Mouse (Mus musculus) heart, adult 2 months (tissue): ENCODE results near the gene Fam173a. TPM values are rescaled to one million over a fixed set of nuclear protein-coding genes. Genes with fewer than 3 reads are reported as not detected.

Experiments used
- DNase-seq, 2 experiments: peaks; one replicate each; pipeline ENCODE4 v3.0.0; 2021
- H3K27ac ChIP-seq: fragments of 200-600 bp; 2 replicates; pipeline ENCODE4 v1.8.1; 2022
- H3K27me3 ChIP-seq: fragments of 200-500 bp; 2 replicates; pipeline ENCODE4 v1.6.1; 2012; ENCODE audit warnings: mild to moderate bottlenecking, low read length, inconsistent platforms, mixed read lengths; ENCODE audit not compliant: control insufficient read depth, insufficient read depth
- H3K36me3 ChIP-seq: fragments of 200-500 bp; 2 replicates; pipeline ENCODE4 v1.6.1; 2012; ENCODE audit warnings: low read length, inconsistent platforms; ENCODE audit not compliant: control insufficient read depth, insufficient read depth
- H3K4me1 ChIP-seq: fragments of 200-500 bp; 2 replicates; pipeline ENCODE4 v1.6.1; 2011; ENCODE audit warnings: low read length; ENCODE audit not compliant: control insufficient read depth, insufficient read depth
- H3K4me3 ChIP-seq: fragments of 200-600 bp; 2 replicates; pipeline ENCODE4 v1.8.1; 2022
- H3K79me2 ChIP-seq: fragments of 200-500 bp; replicated peaks from 2 replicates; pipeline ENCODE4 v1.6.1; 2012; ENCODE audit warnings: mild to moderate bottlenecking, inconsistent platforms, low read length, moderate library complexity, mixed read lengths; ENCODE audit not compliant: control insufficient read depth, insufficient read depth
- H3K9ac ChIP-seq: fragments of 200-500 bp; 2 replicates; pipeline ENCODE4 v1.6.1; 2012; ENCODE audit warnings: low read depth, mild to moderate bottlenecking, control low read depth, inconsistent platforms, low read length, mixed read lengths
- CTCF ChIP-seq: fragments of 200-600 bp; IDR thresholded peaks from 2 replicates; pipeline ENCODE4 v1.8.1; 2022; ENCODE audit warnings: antibody characterized with exemption, mild to moderate bottlenecking, moderate library complexity
- EP300 ChIP-seq: fragments of 200-500 bp; IDR thresholded peaks from 2 replicates; pipeline ENCODE4 v1.6.1; 2011; ENCODE audit warnings: low read depth, low read length, control low read depth; ENCODE audit not compliant: insufficient read depth
- POLR2A ChIP-seq: fragments of 200-500 bp; IDR thresholded peaks from 2 replicates; pipeline ENCODE4 v1.6.1; 2011; ENCODE audit warnings: mild to moderate bottlenecking, low read depth, low read length, control low read depth; ENCODE audit not compliant: insufficient read depth
- WGBS: fragments of 180-500 bp; shearing (Covaris S2); methylation state at CpG from one replicate; pipeline ENCODE4 v1.1.7; 2018; 5-methylcytosine and 5-hydroxymethylcytosine counted together
- intact Hi-C: fragments of 180-260 bp; cut with DNase I; formaldehyde crosslinking; loops from one replicate; pipeline ENCODE4 v1.15.1; 2025
- polyA plus RNA-seq: library from polyadenylated mRNA; depleted of rRNA; stranded (reverse); fragments of >200 nt; gene quantifications from 2 replicates; pipeline ENCODE4 v1.2.3, GENCODE M21; 2012
- total RNA-seq, 2 experiments: library from RNA; stranded (reverse); gene quantifications; 2 replicates each; pipeline ENCODE4 v1.2.3; 2021

Gene Fam173a
- total and polyA plus RNA-seq, 3 experiments, result 30.8 to 63.6 (median 38.3) TPM

DNA sequence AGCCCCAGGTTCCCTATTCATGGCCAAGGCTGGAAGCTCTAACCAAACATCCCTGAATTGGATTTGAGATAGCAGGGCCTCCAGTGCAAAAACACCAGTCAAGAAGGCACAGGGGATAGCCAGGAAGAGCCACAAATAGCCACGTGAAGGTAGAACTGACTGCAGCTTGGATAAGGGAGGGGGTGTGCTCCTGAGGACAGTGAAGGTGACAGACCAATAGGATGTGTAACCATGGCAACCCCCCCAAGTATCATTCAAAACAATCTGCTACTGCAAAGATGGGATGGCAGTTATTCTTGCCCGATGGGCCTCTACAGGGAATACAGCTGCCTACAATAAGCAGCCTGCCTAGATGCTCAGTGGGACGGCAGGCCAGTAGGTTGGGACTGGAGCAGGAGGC is 44.8 kb upstream of the Fam173a start:
- TF ChIP-seq POLR2A (no peak), CTCF (no peak), EP300 (no peak)
- no peak for DNase-seq
- H3K36me3 ChIP-seq, result no peaks in the 10 kb centered on the region

DNA sequence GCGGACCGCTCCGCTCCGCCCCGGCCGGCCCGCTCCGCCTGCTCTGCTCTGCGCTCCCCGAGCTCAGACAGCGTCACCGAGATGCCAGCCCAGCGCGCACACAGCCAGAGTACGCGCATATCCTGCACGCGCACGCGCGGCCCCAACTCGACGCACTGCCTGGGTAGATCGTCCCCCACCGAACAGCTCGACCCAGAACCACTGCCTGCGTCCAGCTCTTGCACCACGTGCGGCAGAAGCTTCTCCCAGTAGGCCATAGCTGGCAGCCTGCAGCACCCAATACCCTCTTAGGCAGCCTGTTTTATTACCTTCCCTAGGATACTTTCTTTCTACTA is 44.3 kb upstream of the Fam173a start, which contains the start of gene Rhbdl1:
TSS of gene Rhbdl1 (minus strand) at position 220 of the 335 bp plus-strand sequence.
- Histone ChIP-seq H3K9ac (peak within 1 kb of the TSS; percentile 59), H3K36me3 (no peaks in the 10 kb centered on the region)
- 5% methylated on average over 29 of the region's 29 CpGs for WGBS

More for the DNA sequence above, 44.8 kb upstream of the Fam173a start:
- Histone ChIP-seq H3K79me2 (peaks cover 2% of the 10 kb centered on the region), H3K4me3 (no peak overlapping the region), H3K4me1 (peaks cover 18% of the 10 kb centered on the region), H3K27me3 (no peaks in the 10 kb centered on the region), H3K9ac (no peak overlapping the region), H3K27ac (peak overlapping the region; percentile 73)
- intact Hi-C loops, result no loop called here
- WGBS, result 39% methylated on average over 3 of the region's 3 CpGs

DNA sequence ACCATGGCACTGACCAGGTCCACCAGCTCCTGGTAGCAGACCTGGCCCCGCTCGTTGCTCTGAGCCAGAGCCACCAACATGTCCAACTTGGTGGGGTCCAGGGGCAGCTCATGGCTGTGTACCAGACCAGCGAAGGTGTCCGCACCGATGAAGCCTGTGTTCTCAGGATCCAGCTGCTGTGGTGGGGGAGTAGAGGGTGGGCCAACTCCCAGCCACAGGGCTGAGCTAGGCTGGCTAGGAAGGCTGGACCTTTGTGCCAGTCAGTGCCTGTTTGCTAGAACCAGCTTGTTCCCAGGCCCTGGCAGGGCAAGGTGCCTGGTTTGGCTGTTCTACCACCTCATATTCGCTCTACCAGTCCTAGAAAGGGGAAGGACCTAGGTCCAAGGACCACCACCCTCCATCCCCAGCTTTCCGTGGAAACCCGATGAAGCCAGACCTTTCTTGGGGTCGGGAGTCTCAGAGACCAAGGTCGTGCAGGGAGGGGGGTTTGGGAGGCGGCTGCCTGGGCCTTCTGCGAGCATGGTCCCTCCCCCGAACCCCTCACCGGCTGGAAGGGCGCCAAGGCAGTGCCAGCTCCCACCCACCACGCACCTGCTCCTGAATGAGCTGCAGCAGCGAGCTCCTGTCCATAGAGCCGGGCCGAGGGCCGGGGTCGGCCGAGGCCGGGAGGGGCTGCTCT is 43.8 kb upstream of the Fam173a start:
- Histone ChIP-seq H3K27ac (peak overlapping the region; percentile 73), H3K4me1 (peaks cover 23% of the 10 kb centered on the region), H3K79me2 (peaks cover 2% of the 10 kb centered on the region), H3K4me3 (peak overlapping the region; percentile 40), H3K36me3 (no peaks in the 10 kb centered on the region; the same call in 1 of the 2 replicates), H3K27me3 (no peaks in the 10 kb centered on the region), H3K9ac (peak overlapping the region; percentile 59)
- WGBS, result 21% methylated on average over 23 of the region's 23 CpGs
- TF ChIP-seq EP300, result no peak
- TF ChIP-seq POLR2A, result peak; percentile 11; the same call in 1 of the 2 replicates
- intact Hi-C loops, result no loop called here
- no peak for DNase-seq

More for the DNA sequence above, 44.3 kb upstream of the Fam173a start, which contains the start of gene Rhbdl1:
- intact Hi-C loops, result no loop called here
- TF ChIP-seq CTCF (no peak), POLR2A (peak; percentile 71), EP300 (peak; percentile 51; the same call in 1 of the 2 replicates)
- peak; percentile 76 to 84 for DNase-seq
- Histone ChIP-seq H3K79me2 (peaks cover 2% of the 10 kb centered on the region), H3K27me3 (no peaks in the 10 kb centered on the region), H3K4me3 (peak within 1 kb of the TSS; percentile 40), H3K27ac (peak within 1 kb of the TSS; percentile 73), H3K4me1 (peaks cover 18% of the 10 kb centered on the region)

DNA sequence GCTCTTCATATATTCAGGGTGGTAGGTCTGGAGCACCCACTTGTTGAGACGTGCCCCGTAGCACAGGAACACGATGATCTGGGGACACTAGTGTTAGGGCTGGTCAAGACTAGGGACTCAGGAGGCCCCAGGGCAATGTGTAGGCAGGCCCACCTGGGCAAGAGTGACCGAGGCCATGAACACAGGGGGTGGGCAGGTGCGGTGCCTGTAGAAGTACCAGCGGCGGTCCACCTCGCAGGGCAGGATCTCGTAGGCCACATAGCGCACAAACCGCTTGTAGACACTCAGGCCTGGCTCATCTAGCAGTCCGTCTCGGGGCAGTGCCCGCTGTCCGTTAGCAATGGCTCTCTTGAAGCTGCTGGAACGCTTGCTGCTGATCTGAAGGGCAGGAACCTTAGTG is 43.1 kb upstream of the Fam173a start:
- Histone ChIP-seq H3K36me3 (no peaks in the 10 kb centered on the region; the same call in 1 of the 2 replicates), H3K9ac (peak overlapping the region; percentile 59)

DNA sequence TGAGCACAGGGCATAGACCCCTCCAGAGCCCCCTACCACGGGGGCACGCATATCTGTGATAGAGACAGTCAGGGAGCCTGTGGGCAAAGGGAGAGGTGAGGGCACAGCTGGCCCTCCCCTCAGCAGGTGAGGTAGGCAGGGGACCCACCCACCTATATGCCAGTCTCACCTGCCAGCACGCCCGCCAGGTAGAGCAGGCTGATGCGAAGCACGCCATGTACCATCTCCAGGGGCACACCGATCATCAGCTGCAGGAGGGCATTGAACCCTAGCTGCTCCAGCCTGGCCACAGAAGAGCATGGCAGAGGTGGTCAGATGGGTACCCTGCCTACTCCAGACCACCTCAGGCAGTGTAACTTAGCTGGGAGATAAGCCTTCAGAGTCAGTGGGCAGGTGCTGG is 42.6 kb upstream of the Fam173a start:
- TF ChIP-seq POLR2A (no peak), CTCF (no peak), EP300 (no peak)
- H3K27me3 ChIP-seq, result no peaks in the 10 kb centered on the region
- H3K27ac ChIP-seq, result no peak overlapping the region
- DNase-seq, result no peak
- H3K79me2 ChIP-seq, result peaks cover 2% of the 10 kb centered on the region
- intact Hi-C loops, result no loop called here
- H3K36me3 ChIP-seq, result no peaks in the 10 kb centered on the region; the same call in 1 of the 2 replicates
- H3K4me3 ChIP-seq, result no peak overlapping the region
- H3K4me1 ChIP-seq, result peaks cover 26% of the 10 kb centered on the region
- 94% methylated on average over 7 of the region's 7 CpGs for WGBS
- no peak overlapping the region for H3K9ac ChIP-seq

More for the DNA sequence above, 43.1 kb upstream of the Fam173a start:
- intact Hi-C loops, result no loop called here
- peaks cover 26% of the 10 kb centered on the region for H3K4me1 ChIP-seq
- TF ChIP-seq POLR2A (no peak), EP300 (no peak), CTCF (no peak)
- H3K4me3 ChIP-seq, result no peak overlapping the region
- peak overlapping the region; percentile 73; the same call in 1 of the 2 replicates for H3K27ac ChIP-seq
- WGBS, result 80% methylated on average over 16 of the region's 16 CpGs
- H3K79me2 ChIP-seq, result peaks cover 2% of the 10 kb centered on the region
- H3K27me3 ChIP-seq, result no peaks in the 10 kb centered on the region
- no peak for DNase-seq
